Mouse (Mus musculus): ENCODE measurements around the gene Dnah7a.
"Not testable (repeated sequence)": the region's sequence is repeated elsewhere in the genome, so short reads cannot be mapped to it uniquely, and the experiment has no call there.

Gene Dnah7a

DNA sequence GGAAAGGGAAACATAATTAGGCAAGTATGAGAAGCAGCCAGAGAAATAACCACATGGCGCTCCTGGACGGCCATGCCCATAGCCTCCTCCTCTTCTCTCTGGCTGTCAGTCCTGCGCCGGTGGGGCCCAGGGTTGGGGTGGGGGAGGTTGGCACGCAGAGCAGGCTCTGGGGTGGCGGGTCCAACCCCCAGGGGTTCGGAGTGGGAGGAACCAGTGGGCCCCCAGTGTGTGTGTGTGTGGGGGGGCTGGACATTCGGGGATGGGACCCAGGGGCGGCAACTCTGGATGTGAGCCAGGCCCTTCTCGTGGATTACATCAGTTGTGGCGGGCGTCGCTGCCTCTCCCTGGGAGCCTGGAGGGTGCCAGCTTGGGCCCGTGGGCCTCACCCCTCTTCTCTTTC, 317.8 kb downstream of the Dnah7a start:
- DNase-seq (ENCODE audit: low read depth, low spot score): no peak

GRCm38 (mm10) chr1:53384085-53384688, 322.4 kb downstream of the Dnah7a start:
- no peak for DNase-seq (ENCODE audit: low read depth, low spot score)

- no peak for DNase-seq (ENCODE audit: low read depth, low spot score)
These were observed 328.9 kb downstream of the Dnah7a start for GRCm38 (mm10) chr1:53377731-53378130.

DNA sequence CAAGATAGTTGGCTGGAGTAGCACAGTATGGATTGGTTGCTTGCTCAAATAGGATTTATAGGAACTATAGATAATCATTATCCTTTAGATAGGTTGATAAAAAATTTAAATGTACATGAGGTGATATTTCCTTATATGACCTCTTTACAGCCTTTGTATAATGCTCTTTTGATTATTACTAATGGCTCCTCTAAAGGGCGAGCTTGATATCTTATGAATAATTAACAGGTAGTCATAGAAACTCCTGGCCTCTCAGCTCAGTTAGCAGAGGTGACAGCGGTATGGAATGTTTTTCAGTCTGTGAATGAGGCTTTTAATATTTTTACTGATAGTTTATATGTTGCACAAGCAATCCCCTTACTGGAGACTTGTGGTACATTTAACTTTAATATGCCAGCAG, 330.6 kb downstream of the Dnah7a start:
- not testable (repeated sequence) for DNase-seq (ENCODE audit: low read depth, low spot score)

DNA sequence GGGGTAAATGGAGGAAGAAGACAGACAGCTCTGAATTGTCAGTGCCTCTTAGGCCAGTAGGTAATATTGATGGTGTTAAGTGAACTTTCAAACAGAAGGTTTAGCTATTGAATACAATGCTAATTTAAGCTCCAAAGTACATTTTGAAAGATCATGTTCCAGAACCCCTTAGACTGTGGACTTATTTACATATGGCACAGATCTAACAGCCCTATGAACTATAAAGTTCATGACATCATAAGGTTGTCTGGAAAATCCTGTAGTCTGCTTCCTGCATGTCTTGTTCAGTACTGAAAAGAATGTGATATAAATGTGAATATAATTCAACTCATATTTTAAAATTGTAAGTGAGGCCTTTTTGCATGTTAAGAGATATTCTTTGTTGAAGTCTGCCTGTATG, 347.6 kb downstream of the Dnah7a start:
- DNase-seq (ENCODE audit: low read depth, low spot score): no peak

- peak; percentile 96 for DNase-seq (ENCODE audit: low read depth, low spot score)
These were observed 354.0 kb downstream of the Dnah7a start, which contains the start of the genes Asdurf, Gm28551 and Asnsd1 for GRCm38 (mm10) chr1:53352327-53353261. Asdurf (minus strand) TSS chr1:53352619. Gm28551 (minus strand) TSS chr1:53352667. Asnsd1 (minus strand) TSS chr1:53352752.

Measured in mesoderm, embryonic 11.5 days (tissue).